Mouse (Mus musculus) left cerebral cortex, postnatal 25 days (tissue): ENCODE data around the gene Gdpgp1. TPM values are rescaled to one million over a fixed set of nuclear protein-coding genes. Genes with fewer than 3 reads are reported as not detected.
A peak's percentile ranks its signal among the peaks of the same experiment; 100 is the strongest.

Source experiments
- DNase-seq, 2 experiments: peaks; one replicate each; pipeline ENCODE4 v3.0.0; 2022; ENCODE audit warnings: low spot score in 2 of 2, mixed read lengths in 1 of 2
- intact Hi-C: fragments of 180-260 bp; cut with DNase I; formaldehyde crosslinking; loops from one replicate; pipeline ENCODE4 v1.15.1; 2025
- total RNA-seq, 2 experiments: library from RNA; stranded (reverse); gene quantifications; 2 replicates each; pipeline ENCODE4 v1.2.3; 2021

The Gdpgp1 gene
- total RNA-seq: 1 to 10 TPM; 5.9 to 6.6 TPM

DNA sequence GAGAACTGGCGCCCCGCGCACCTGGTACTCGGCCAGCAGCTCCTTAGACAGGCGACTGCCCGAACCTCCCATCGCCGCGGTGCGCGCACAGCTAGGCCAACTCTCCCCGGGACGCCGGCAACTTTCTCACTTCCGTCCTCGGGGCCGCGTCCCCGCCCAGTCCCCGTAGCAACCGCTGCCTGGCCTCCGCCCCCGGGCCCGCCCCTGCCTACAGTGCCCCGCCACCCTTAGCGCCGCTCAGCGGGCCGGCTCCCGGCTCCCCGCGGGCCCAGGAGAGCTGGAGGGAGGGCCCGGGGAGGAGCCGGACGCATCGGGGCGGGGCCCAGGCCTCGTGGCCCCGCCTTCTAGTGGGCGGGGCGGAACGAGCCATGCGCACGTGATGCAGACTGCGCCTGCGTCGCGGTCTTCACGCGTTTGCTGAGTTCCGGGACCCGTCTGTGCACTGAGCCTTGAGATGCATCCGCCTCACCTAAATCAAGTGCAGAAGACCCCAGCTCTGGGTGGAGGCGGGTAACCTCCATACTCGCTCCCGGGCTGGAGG, at the start of gene Gdpgp1, which contains the start of gene Cib1:
Gene Gdpgp1, plus strand, starts transcription at position 377 of the 541 bp plus-strand sequence.
Gene Cib1, minus strand, starts transcription at position 325 of the 541 bp plus-strand sequence.
- intact Hi-C loops: no loop called here
- peak; percentile 95 to 96 for DNase-seq

DNA sequence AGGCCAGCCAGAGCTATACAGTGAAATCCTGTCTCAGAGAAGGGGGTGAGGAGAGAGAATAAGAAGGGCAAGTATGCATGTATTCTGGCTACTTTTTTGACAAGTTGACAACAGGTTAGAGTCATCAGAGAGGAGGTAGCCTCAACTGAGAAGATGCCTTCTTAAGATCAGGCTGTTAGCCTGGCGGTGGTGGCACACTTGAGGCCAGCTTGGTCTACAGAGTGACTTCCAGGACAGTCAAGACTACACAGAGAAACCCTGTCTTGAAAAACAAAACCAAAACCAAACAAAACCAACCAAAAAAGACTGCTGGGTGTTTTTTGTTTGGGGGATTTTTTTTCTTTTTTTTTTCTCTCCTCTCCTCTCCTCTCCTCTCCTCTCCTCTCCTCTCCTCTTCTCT, 49.2 kb upstream of the Gdpgp1 start:
- intact Hi-C loops: no loop called here
- no peak for DNase-seq

DNA sequence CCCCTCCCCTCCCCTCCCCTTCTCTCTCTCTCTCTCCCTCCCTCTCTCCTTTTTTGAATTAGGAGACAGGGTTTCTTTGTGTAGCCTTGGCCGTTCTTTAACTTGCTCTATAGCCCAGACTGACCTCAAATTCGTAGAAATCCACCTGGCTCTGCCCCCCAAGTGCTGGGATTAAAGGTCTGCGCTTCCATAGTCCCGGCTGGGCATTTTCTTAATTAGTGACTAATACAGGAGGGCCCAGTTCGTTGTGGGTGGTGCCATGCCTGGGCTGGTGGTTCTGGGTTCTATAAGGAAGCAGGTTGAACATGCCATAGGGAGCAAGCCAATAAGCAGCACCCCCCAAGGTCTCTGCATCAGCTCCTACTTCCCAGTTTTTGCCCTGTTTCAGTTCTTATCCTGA, 48.7 kb upstream of the Gdpgp1 start:
- DNase-seq: no peak
- intact Hi-C loops: no loop called here

DNA sequence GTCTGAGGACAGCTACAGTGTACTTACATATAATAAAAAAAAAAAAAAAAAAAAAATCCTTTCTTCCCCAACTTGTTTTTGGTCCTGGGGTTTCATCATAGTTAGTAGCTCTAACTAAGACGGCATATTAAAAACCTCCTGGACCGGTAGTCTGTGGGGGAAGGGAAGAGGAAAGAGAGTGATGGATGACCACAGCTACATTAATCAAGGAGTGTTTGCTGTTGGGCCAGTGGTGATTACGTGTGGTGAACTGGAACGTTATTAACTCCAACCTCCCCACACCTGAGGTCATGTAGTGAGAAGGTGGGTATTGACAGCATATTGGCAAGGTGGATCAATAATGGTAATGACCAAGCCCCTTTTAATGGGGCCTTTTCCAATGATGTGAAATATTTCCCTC, 48.1 kb upstream of the Gdpgp1 start:
- no peak for DNase-seq
- intact Hi-C loops: no loop called here

DNA sequence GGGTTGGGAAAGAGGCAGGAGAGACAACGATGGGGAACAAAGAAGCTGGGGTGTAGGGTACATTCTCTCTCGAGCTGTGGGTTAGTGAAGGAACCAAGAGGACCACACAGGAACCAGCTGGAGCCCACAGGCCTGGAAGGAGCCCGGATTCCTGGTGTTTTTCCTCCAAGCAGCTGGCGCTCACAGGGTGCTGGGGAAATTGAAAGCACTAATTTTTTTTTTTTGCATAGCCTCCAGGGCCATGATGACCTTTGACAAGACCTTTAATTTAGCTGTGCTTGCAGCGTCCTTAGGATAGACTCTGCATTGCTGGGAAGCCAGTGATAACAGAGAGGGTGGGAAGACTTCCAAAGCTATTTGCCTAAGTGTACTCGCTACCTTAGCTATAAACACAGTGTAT, 47.7 kb upstream of the Gdpgp1 start:
- DNase-seq: no peak
- intact Hi-C loops: no loop called here

DNA sequence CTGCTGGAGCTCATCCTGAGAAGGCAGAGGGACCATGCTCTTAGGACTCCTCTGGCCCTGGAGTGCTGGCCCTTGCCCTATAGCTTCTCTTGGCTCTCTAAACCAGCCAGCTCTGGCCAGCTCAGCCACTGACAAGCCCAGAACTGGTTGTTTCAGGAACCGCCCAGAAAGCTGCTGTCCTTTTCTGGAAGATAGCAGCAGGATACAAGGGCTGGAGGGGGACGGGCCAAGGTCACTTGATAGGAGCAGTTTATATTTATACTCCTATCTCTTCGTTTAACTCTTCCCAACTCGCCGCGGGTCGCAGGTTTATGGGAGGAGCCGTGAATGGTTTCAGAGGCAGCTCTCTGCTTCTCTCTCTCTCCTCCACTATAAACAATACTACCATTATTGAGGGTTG, 46.6 kb upstream of the Gdpgp1 start:
- no peak for DNase-seq
- intact Hi-C loops: no loop called here

DNA sequence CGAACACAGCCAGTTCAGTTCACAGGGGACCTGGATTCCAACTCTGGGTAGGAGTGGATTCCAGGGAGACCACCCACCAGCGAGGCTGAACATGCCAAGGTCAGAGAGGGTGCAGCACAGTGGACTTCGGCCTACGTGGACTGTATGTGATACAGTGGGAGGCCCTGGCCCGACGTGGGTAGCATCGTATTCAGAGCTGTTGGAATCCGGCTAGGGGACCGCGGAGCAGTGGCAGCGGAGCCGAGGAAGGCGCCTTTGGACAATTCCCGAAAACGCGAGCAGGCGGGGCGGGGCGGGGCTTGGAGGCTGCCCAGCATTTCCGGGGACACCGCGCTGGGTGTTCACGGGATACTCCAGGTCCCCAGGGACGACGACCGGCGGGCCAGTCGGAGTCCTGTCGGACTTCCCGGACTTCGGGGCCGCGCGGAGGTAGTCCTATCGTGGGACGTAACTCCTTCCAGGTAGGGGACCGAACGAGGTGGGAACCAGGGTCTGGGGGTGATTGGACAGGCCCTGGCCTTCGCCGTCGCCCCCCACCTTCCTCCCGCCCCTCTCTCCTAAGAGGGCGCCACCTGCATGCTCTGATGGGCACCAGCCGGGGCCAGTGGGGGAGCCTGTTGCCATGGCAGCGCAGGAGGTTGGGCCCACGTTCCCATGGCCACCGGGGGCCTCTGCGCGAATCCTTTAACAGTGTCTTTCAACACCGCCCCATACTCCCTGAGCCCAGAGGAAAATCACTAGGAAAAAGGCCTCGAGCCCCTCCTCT, 46.0 kb upstream of the Gdpgp1 start, which contains the start of gene Sema4b:
Gene Sema4b, plus strand, starts transcription at position 311 of the 766 bp plus-strand sequence.
- intact Hi-C loops: no loop called here
- peak; percentile 95 for DNase-seq

DNA sequence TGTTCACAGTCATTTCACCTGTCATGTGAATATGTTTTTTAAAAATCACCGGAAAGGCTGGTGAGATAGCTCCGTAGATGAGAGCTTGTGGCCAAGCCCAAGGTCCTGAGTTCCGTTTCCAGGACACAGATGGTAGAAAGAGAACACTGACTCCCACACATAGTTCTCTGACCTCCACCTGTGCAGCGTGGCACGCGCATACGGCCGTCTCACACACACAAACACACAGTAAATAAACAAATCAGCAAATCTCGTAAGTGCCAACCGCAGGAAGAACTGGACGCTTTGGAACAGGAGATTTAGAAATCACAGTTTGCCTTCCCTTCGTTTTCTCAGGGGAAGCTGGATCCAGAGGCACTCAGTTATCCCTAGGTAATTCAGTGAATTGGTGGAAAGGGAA, 45.2 kb upstream of the Gdpgp1 start:
- no peak for DNase-seq
- intact Hi-C loops: no loop called here

DNA sequence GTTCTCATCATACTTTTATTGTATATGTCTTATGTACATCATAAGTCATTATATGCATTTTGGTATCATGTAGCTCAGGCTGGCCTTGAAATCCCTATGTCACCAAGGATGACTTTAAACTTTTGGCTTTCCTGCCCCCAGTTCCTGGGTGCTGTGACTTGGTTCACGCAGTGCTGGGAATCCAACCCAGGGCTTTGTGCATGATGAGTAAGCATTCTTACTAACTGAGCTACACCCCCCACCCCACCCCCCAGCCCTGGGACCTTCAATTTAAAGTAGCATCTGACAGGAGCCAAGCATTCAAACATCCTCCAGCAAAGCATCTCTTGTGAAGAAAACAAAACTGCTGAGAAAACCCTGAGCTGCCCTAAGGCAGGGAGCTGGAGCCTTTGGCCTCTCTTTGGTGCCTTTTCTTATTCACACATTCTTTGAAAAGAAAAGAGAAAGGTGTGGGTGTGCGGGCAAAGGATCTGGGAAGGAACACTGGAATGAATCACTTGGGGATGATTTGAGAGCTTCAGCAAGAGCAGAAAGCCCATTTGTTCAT, 44.0 kb upstream of the Gdpgp1 start:
- peak in 1 of 2 experiments; percentile 41 for DNase-seq
- intact Hi-C loops: no loop called here

DNA sequence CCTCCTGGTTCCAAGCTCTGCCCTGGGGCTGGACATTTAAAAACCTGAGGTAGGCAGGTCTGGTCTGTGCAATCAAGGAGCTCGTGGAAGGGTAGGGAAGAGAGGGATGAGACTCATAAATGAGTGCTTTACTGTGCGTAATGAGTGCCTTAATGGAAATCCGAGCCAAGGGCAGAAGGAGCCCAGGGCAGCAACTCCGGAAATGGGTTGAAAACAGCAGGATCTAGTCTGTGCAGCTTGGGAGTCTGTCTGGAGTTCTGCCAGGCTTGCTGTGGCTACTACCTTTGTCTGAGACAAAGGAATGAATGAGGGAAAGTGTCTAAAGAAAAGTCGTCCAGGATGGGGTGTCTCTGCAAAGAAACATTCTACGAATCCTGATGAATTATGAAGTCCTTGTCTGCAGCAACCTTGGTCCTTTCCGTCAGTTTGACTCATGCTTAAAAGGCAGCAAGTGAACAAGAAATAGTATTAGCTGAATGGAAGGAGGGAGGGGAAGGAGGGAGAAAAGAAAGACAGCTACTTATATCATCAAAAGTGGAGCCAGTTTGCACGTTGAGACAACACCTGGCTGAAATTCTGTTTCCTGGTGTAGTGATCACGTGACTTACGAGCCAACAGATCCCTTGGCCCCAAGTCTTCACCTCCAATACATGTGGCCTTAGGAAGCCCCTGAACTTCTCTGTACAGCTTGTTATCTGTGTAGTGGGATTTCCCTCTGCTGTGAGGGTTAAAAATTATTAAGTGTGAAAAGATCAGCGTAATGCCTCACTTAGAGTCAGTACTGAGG, 43.3 kb upstream of the Gdpgp1 start:
- DNase-seq: no peak
- intact Hi-C loops: no loop called here

DNA sequence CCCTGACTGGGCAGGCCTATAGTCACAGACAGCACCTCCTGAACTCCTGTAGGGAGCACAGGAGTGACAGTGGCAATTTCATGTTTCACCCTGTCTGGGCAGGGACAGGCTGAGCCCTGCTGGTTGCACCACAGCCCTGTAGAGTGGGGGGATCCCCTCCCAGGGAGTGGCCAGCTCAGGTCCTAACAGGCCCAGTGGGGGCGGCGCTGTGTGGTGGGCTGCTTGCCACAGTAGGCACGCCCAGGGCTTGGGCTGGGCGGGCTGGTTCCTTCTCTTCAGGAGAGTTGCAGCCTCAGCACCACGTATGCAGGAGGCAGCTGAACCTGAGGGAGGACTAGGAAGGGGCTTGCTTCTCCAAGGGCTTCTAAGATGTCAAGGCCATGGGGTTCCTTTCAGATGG, 41.2 kb upstream of the Gdpgp1 start:
- intact Hi-C loops: no loop called here
- no peak for DNase-seq

DNA sequence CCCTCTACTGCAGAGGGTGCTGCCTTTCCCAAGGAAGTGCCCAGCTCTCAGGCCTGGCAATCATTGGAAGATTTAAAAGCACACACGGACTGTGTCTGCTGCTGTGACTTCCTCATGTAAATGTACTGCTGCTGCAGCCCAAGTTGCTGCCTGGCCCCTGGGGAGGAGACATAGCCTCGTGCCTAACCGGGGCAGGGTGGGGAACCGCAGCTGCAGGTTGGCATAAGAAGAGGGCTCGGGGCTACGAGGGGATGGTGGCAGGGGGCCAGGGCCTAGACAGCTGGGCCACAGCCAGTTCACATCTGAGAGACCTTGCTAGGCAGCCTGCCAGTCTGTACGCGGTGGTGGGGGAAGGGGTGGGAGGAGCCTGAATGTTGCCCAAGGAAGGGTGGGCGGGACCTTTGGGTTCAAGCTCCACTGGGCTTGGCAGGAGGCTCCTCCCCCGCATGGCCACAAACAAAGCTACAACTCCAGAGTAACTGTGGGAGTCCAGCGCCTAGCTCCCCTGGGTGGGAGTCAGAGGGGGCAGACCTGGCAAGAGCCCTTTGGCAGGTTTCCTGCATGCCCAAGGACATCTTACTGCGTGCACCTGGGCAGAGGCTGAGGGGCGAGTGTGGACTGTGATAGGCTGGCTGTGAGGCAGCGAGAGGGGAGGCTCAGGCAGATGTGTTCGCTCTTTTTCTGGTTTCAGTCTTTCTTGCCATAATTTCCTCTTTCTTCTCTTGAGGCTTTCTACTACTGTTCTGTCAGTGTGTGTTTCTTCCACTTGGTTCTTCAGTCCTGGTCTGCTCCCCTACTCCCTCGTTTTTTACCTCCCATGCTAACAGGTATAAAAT, 40.2 kb upstream of the Gdpgp1 start:
- peak; percentile 60 to 61 for DNase-seq
- intact Hi-C loops: no loop called here

DNA sequence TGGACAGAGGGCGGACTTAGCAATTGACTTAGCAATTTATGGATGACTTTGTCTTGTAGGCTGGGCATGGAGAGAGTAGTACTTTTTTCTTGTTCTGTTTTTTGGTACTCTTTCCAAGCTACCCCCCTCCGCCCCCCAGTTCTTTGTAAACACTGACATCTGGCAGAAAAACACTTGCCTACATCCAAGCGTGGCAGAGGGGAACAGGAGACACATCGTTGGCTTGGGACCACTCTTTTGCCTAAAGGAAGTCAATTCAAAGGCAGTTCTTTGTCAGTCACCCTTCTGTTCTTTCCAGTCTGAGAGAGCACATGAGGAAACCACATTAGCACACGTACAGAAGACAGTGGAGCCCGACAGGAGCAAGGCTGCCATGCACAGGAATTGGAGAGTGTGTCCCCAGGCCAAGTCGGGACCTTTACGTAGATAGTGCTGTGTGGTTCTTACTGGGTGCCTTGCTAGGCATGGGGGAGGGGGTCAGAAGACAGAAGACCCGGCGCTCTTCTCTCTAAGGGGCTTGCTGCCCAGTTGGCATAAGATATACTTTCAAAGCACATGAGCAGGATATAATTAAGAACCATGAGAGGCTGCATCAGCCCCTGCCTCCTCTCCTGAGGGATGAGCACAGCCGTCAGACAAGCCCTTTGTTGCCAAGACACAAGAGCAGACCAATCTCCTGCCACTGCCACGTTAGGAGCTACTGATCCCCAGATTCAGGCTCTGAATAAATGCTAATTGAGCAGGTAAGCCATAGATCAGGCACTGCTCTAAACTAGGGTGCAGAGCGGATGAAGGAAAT, 38.5 kb upstream of the Gdpgp1 start:
- no peak for DNase-seq
- intact Hi-C loops: no loop called here

DNA sequence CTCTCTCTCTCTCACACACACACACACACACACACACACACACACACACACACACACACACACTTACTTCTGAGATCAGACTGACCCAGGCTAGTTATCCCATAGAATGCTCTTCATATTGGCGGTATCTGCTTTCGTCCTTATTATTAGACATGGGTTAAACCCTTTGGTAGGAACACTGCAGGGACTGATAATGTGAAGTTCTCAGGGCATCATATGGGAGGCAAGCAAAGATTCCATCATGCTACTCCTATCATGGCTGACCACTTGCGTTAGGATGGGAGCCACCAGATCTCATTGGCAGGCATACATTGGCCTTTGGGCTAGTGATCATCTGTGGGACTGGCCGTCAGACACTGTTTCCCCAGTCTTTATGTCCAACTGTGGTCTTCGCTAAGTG, 37.5 kb upstream of the Gdpgp1 start:
- DNase-seq: no peak
- intact Hi-C loops: loop anchor here (5.0 kb wide), 1 partner anchor 53 kb away; no protein-coding TSS in a partner anchor

DNA sequence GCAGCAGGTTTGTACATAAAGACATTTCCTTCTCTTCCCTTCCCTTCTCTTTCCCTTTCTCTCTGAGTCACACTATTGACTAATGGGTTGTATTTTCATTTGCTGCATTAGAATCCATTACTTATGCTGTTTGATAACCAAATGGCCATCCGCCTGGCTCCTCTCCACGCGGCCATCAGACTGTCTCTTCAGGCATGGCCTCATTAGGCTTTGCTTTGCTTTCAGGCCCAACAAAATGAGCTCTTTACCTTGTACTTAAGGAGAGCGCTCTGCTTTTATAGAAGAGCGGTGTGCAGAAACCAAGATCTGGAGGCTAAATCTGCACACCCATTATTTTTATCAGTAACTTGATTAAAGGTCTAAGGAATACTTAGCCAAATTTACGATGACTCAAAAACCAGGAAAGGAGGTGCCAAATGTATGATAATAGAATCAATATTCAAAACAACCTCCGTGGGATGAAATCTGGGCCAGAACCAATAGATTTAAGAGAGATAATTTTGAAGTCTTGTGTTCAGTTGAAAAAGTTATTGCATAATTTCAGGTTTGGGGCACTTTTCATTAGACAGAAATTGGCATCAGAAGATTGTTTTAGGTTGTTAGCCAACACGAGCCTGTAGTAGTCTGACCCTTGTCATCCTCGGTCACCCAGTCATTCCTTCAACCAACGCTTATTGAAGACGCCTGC, 36.9 kb upstream of the Gdpgp1 start:
- intact Hi-C loops: loop anchor here (5.0 kb wide), 1 partner anchor 53 kb away; no protein-coding TSS in a partner anchor
- DNase-seq: no peak

DNA sequence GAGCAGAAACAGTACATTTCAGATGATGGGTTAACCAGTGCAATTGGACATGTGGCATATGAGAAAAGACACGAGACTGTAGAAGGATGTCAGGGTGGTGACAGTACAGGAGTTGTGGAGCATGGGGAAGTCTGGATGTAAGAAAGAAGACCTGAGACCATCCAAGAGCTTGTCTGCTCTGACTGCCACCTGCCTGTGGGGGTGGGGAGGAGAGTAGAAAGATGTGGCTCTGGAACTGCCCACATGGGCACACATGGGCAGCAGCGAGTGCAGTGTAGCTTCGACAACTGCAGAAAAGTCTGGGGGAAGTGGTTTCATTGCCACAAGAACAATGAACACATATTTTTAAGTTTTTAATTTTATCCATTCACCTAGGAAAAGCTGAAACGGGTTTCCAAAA, 35.3 kb upstream of the Gdpgp1 start:
- intact Hi-C loops: loop anchor here (5.0 kb wide), 1 partner anchor 55 kb away; no protein-coding TSS in a partner anchor
- no peak for DNase-seq

DNA sequence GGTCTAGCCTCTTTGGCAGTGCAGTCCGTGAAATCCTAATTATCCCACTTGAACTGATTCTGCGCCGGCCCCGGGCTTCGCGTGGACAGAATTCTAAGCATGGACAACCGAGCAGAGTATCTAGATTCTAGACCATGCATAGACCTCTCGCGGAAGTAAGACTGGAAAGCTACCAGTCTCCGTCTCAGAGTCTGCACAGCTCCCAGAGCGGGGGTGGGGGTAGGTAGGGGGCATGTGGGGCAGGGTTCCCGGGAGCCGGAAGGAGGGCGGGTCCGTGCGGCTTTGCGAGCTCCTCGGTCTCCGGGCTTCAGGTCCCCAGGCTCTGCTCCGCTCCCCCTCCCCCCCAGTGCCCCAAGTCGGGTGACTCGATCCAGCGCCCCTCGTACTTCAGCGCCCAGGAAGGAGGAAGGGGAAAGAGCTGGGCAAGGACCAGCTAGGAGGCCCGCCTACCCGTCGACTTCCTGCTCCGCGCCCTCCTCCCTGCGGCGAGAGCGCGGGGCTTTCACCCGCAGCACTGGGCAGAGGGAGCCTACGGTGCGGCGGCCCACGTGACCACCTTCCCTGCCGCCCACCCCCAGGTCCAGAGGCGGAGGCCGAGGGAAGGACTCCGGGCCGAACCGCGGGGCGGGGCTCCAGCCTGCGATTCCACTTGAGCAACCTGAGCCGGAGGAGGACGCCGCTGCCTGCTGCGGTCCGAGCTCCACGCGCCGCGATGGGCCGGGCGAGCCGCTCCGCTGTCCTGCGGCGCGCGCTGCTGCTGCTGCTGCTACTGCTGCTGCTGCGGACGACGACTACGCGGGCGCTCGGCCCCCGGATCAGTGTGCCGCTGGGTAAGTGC, 34.5 kb upstream of the Gdpgp1 start:
- intact Hi-C loops: loop anchor here (5.0 kb wide), 1 partner anchor 56 kb away; no protein-coding TSS in a partner anchor
- DNase-seq: peak; percentile 83 to 86
